Mouse (Mus musculus): ENCODE results near the gene Txnrd1. TPM values are rescaled to one million over a fixed set of nuclear protein-coding genes. Genes with fewer than 3 reads are reported as not detected.
A peak's percentile ranks its signal among the peaks of the same experiment; 100 is the strongest.

Gene Txnrd1
- polyA plus RNA-seq, 1 experiment from 2014 or later = 124 TPM

DNA sequence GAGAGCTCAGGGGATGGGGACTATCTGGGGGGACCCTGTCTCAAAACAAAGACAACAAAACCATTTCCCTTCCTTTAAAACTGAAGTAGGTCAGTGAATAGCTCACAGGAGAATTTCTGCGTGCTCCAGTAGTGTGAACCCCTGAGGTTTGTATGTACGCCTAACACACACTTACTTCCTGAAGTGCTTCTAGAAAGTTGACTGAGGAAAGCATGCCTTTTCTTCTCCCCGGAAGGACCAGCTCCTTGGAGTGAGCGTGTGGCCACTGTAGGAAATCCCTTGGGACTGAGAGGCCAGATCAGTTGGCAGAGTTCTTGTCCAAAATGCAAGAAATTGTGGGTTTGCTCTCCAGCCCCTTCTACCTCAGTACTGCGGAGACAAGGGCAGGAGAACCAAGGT lies 16.6 kb downstream of the Txnrd1 start:
- 77% methylated on average over 5 of the region's 5 CpGs for WGBS
- no peak for ATAC-seq (replicated peaks; ENCODE audit: low FRiP score, low TSS enrichment, low read depth)
- DNase-seq (ENCODE audit: low spot score) = no peak
- H3K4me1 ChIP-seq (replicated peaks; ENCODE audit: control insufficient read depth, insufficient read depth, low read length) = no peaks in the 10 kb centered on the region
- no peaks in the 10 kb centered on the region for H3K36me3 ChIP-seq (ENCODE audit: control insufficient read depth, insufficient read depth, low read length)
- H3K9ac ChIP-seq (ENCODE audit: low read length) = no peak overlapping the region
- H3K4me3 ChIP-seq (ENCODE audit: low read depth, low read length) = no peak overlapping the region
- no peaks in the 10 kb centered on the region for H3K9me3 ChIP-seq (ENCODE audit: control insufficient read depth, low read length)
- H3K4me2 ChIP-seq (ENCODE audit: low read length) = no peak overlapping the region
- H3K27me3 ChIP-seq (replicated peaks; ENCODE audit: control insufficient read depth, insufficient read depth, low read length) = no peaks in the 10 kb centered on the region
- H3K27ac ChIP-seq (ENCODE audit: low read depth) = no peak overlapping the region

DNA sequence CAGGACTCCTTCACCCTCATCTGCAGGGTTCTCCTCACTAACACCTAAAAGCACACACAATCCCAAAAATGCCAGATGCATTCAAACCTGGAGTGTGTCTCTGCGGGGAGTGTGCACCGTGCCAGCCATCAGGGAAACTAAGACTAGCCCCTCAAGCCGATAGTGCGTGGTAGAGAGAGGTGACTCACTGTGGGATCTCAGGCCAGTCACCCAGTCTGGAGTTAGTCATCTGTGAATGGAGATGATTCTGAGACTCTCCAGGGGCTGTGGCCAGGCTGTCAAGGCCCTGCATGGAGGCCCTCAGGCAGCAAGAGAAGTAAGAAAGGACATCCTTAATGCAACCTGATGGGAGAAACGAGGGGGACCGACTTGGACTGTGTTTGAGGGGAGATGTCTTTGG lies 18.0 kb downstream of the Txnrd1 start:
- no peak overlapping the region for H3K27ac ChIP-seq (ENCODE audit: low read depth)
- DNase-seq (ENCODE audit: low spot score) (no peak), ATAC-seq (replicated peaks; ENCODE audit: low FRiP score, low TSS enrichment, low read depth) (no peak)
- H3K27me3 ChIP-seq (replicated peaks; ENCODE audit: control insufficient read depth, insufficient read depth, low read length) = no peaks in the 10 kb centered on the region
- no peaks in the 10 kb centered on the region for H3K4me1 ChIP-seq (replicated peaks; ENCODE audit: control insufficient read depth, insufficient read depth, low read length)
- WGBS = 91% methylated on average over 6 of the region's 6 CpGs
- H3K36me3 ChIP-seq (ENCODE audit: control insufficient read depth, insufficient read depth, low read length) = no peaks in the 10 kb centered on the region
- no peaks in the 10 kb centered on the region for H3K9me3 ChIP-seq (ENCODE audit: control insufficient read depth, low read length)
- H3K9ac ChIP-seq (ENCODE audit: low read length) = no peak overlapping the region
- no peak overlapping the region for H3K4me3 ChIP-seq (ENCODE audit: low read depth, low read length)
- H3K4me2 ChIP-seq (ENCODE audit: low read length) = no peak overlapping the region

- H3K4me1 ChIP-seq (replicated peaks; ENCODE audit: control insufficient read depth, insufficient read depth, low read length) = peaks cover 28% of the 10 kb centered on the region
- WGBS = 51% methylated on average over 10 of the region's 10 CpGs
- H3K36me3 ChIP-seq (ENCODE audit: control insufficient read depth, insufficient read depth, low read length) = peaks cover under 1% of the 10 kb centered on the region; the same call in 1 of the 2 replicates
- peak overlapping the region; percentile 85 for H3K9ac ChIP-seq (ENCODE audit: low read length)
- ATAC-seq (replicated peaks; ENCODE audit: low FRiP score, low TSS enrichment, low read depth) (no peak), DNase-seq (ENCODE audit: low spot score) (no peak)
- H3K4me2 ChIP-seq (ENCODE audit: low read length) = peak overlapping the region; percentile 84
- H3K27ac ChIP-seq (ENCODE audit: low read depth) = peak overlapping the region; percentile 97
- H3K27me3 ChIP-seq (replicated peaks; ENCODE audit: control insufficient read depth, insufficient read depth, low read length) = no peaks in the 10 kb centered on the region
- no peaks in the 10 kb centered on the region for H3K9me3 ChIP-seq (ENCODE audit: control insufficient read depth, low read length)
- peak overlapping the region; percentile 61 for H3K4me3 ChIP-seq (ENCODE audit: low read depth, low read length)
Observed at GRCm38 (mm10) chr10:82858032-82858680, 24.4 kb downstream of the Txnrd1 start.

DNA sequence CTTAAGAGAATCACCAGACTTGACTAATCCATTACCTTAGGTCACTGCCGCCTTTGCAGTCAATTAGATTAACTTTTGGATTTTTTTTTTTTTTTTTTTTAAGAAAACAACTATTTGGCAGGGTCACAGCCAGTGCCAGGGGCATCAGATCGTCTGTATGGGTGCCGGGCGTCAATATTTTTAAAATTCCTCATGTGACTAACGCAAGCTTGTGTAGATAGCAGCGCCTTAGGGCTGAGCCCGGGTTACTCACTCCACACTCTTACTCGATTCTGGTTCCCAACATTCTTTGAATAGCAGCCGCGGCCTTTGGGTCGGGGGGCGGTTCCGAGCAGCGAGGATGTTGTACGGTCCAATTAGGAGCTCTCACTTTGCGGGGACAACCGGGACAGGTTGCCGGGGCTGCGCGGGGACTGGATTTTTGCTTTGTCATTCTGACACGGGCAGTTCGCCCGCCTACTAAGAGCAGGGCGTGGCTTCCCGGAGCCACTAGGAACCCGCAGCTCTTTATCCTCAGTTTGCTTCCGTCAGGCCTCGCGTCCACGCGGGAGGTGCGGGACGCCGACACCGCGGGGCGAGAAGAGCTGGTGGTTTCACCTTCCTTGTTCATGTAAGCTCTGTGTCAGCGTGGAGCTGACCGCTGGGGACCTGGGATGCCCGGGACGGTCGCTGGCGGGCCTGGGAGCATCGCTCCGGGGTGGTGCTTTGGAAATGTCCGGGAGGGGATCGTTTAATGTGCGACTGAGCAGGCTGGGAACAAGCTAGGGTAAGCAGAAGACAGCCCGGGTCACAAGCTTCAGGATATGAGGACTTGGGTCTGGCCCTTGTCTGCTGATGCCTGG lies 25.2 kb downstream of the Txnrd1 start:
- no peaks in the 10 kb centered on the region for H3K9me3 ChIP-seq (ENCODE audit: control insufficient read depth, low read length)
- peak overlapping the region; percentile 97 for H3K27ac ChIP-seq (ENCODE audit: low read depth)
- peak overlapping the region; percentile 85 for H3K9ac ChIP-seq (ENCODE audit: low read length)
- under 1% methylated on average over 49 of the region's 49 CpGs for WGBS
- peaks cover 33% of the 10 kb centered on the region for H3K4me1 ChIP-seq (replicated peaks; ENCODE audit: control insufficient read depth, insufficient read depth, low read length)
- H3K4me2 ChIP-seq (ENCODE audit: low read length) = peak overlapping the region; percentile 84
- peaks cover 8% of the 10 kb centered on the region; the same call in 1 of the 2 replicates for H3K36me3 ChIP-seq (ENCODE audit: control insufficient read depth, insufficient read depth, low read length)
- peak overlapping the region; percentile 61 for H3K4me3 ChIP-seq (ENCODE audit: low read depth, low read length)
- H3K27me3 ChIP-seq (replicated peaks; ENCODE audit: control insufficient read depth, insufficient read depth, low read length) = no peaks in the 10 kb centered on the region
- ATAC-seq (replicated peaks; ENCODE audit: low FRiP score, low TSS enrichment, low read depth) (peak; percentile 81), DNase-seq (ENCODE audit: low spot score) (peak; percentile 91)

DNA sequence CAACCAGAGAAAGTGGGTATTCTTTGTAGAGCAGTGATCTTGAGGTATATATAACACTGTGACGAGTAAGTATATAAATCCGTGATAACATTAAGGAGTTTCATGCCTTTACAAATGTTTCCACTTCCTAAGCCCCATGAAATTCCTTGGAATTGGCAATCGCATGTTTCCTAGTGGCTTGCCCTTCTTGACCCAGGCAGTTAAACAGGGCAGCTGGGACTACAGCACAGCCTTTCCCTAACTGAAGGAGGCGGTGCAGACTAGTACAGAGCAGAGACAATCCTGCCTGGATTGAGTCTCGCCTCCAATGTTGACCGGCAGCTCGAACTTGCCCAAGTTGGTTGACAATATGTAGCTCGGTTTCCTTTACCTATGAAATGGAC lies 25.8 kb downstream of the Txnrd1 start:
- no peaks in the 10 kb centered on the region for H3K9me3 ChIP-seq (ENCODE audit: control insufficient read depth, low read length)
- peak overlapping the region; percentile 84 for H3K4me2 ChIP-seq (ENCODE audit: low read length)
- H3K9ac ChIP-seq (ENCODE audit: low read length) = peak overlapping the region; percentile 85
- DNase-seq (ENCODE audit: low spot score) (peak; percentile 74), ATAC-seq (replicated peaks; ENCODE audit: low FRiP score, low TSS enrichment, low read depth) (peak; percentile 59)
- peaks cover 33% of the 10 kb centered on the region for H3K4me1 ChIP-seq (replicated peaks; ENCODE audit: control insufficient read depth, insufficient read depth, low read length)
- H3K27ac ChIP-seq (ENCODE audit: low read depth) = peak overlapping the region; percentile 97
- peak overlapping the region; percentile 61 for H3K4me3 ChIP-seq (ENCODE audit: low read depth, low read length)
- H3K36me3 ChIP-seq (ENCODE audit: control insufficient read depth, insufficient read depth, low read length) = peaks cover 15% of the 10 kb centered on the region
- H3K27me3 ChIP-seq (replicated peaks; ENCODE audit: control insufficient read depth, insufficient read depth, low read length) = no peaks in the 10 kb centered on the region
- WGBS = under 1% methylated on average over 8 of the region's 8 CpGs

DNA sequence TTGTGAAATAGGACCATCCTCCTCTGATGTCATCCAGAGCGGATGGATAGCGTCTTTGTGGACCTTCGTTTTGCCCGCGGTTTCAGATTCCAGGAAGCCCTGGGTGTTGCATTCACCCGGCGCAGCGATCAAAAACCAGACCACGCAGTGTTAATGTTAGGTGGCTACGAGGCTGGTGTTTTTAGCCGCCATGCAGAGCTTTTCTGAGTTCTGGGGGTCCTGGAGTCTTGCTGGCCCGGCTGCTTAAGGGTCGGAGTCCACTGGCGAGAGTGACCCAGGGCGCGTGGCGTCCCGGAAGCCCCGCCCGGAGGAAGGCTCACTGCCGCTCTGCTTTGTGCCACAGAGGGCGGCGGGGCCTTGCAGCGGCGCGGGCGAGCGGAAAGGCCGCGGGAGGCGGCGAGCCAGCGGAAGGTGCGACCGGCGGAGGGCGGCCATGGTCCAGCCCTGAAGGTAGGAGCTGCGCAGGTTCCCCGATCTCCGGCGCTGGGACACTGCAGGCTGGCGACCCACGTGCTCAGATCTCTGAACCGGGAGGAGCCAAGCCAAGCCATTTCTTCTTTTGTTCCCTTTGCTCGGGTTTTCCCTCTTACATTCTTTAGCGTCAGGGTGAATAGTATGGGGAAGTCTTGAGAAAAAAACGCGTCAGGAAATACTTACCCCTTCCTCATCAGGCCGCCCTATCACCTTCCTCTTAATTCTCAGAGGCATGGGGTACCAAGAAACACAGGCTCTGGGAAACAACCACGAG lies 26.6 kb downstream of the Txnrd1 start:
- H3K36me3 ChIP-seq (ENCODE audit: control insufficient read depth, insufficient read depth, low read length) = peaks cover 19% of the 10 kb centered on the region
- peaks cover 33% of the 10 kb centered on the region for H3K4me1 ChIP-seq (replicated peaks; ENCODE audit: control insufficient read depth, insufficient read depth, low read length)
- peak overlapping the region; percentile 84 for H3K4me2 ChIP-seq (ENCODE audit: low read length)
- H3K9ac ChIP-seq (ENCODE audit: low read length) = peak overlapping the region; percentile 85
- H3K27me3 ChIP-seq (replicated peaks; ENCODE audit: control insufficient read depth, insufficient read depth, low read length) = no peaks in the 10 kb centered on the region
- H3K27ac ChIP-seq (ENCODE audit: low read depth) = peak overlapping the region; percentile 97
- WGBS = under 1% methylated on average over 50 of the region's 50 CpGs
- DNase-seq (ENCODE audit: low spot score) (peak; percentile 92), ATAC-seq (replicated peaks; ENCODE audit: low FRiP score, low TSS enrichment, low read depth) (peak; percentile 73)
- no peaks in the 10 kb centered on the region for H3K9me3 ChIP-seq (ENCODE audit: control insufficient read depth, low read length)
- H3K4me3 ChIP-seq (ENCODE audit: low read depth, low read length) = peak overlapping the region; percentile 61

DNA sequence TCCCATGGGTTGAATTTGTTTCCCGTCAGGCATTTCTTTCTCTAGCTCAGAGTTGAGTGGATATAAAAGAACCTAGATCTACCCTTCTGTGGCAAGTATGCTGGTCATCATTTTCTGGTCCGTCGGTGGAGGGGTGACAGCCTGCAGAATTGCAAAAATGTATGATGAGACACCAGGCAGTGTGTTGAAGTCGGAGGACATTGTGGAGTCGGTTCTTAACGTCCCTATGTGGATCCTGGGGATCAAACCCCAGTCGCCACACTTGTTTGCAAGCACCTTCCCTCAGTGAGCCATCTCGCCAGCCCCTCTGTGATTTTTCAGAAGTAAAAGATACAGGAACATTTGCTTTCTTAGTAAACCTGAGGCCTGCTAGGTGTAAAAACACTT lies 27.2 kb downstream of the Txnrd1 start:
- Histone ChIP-seq H3K4me3 (ENCODE audit: low read depth, low read length) (peak overlapping the region; percentile 61), H3K9ac (ENCODE audit: low read length) (peak overlapping the region; percentile 85), H3K9me3 (ENCODE audit: control insufficient read depth, low read length) (no peaks in the 10 kb centered on the region), H3K27ac (ENCODE audit: low read depth) (peak overlapping the region; percentile 97), H3K4me2 (ENCODE audit: low read length) (peak overlapping the region; percentile 84), H3K36me3 (ENCODE audit: control insufficient read depth, insufficient read depth, low read length) (peaks cover 19% of the 10 kb centered on the region), H3K4me1 (replicated peaks; ENCODE audit: control insufficient read depth, insufficient read depth, low read length) (peaks cover 33% of the 10 kb centered on the region), H3K27me3 (replicated peaks; ENCODE audit: control insufficient read depth, insufficient read depth, low read length) (no peaks in the 10 kb centered on the region)
- WGBS = 5% methylated on average over 8 of the region's 8 CpGs
- DNase-seq (ENCODE audit: low spot score) = peak; percentile 77
- no peak for ATAC-seq (replicated peaks; ENCODE audit: low FRiP score, low TSS enrichment, low read depth)

GRCm38 (mm10) chr10:82863106-82863680 lies 29.4 kb downstream of the Txnrd1 start:
- WGBS = 65% methylated on average over 5 of the region's 5 CpGs
- no peak overlapping the region for H3K27ac ChIP-seq (ENCODE audit: low read depth)

More at GRCm38 (mm10) chr10:82863106-82863680, 29.4 kb downstream of the Txnrd1 start:
- H3K4me3 ChIP-seq (ENCODE audit: low read depth, low read length) = no peak overlapping the region
- no peaks in the 10 kb centered on the region for H3K9me3 ChIP-seq (ENCODE audit: control insufficient read depth, low read length)
- ATAC-seq (replicated peaks; ENCODE audit: low FRiP score, low TSS enrichment, low read depth) (no peak), DNase-seq (ENCODE audit: low spot score) (no peak)
- H3K36me3 ChIP-seq (ENCODE audit: control insufficient read depth, insufficient read depth, low read length) = peaks cover 30% of the 10 kb centered on the region
- no peak overlapping the region for H3K4me2 ChIP-seq (ENCODE audit: low read length)
- H3K9ac ChIP-seq (ENCODE audit: low read length) = no peak overlapping the region
- H3K27me3 ChIP-seq (replicated peaks; ENCODE audit: control insufficient read depth, insufficient read depth, low read length) = no peaks in the 10 kb centered on the region
- peaks cover 31% of the 10 kb centered on the region for H3K4me1 ChIP-seq (replicated peaks; ENCODE audit: control insufficient read depth, insufficient read depth, low read length)

Measured in intestine, embryonic 14.5 days (tissue).